Mouse (Mus musculus) left cerebral cortex, adult 9 months (tissue): ENCODE measurements at regions not wholly inside any gene's neighbourhood (a gene's known extent, or its start where the extent isn't known, plus 50 kb on each side); places are given as distances from the start of the nearest gene placed in this dataset.
A peak's percentile ranks its signal among the peaks of the same experiment; 100 is the strongest.

Experiments
- DNase-seq, 2 experiments: peaks; one replicate each; pipeline ENCODE4 v3.0.0; 2022; ENCODE audit warnings: low spot score in 2 of 2

DNA sequence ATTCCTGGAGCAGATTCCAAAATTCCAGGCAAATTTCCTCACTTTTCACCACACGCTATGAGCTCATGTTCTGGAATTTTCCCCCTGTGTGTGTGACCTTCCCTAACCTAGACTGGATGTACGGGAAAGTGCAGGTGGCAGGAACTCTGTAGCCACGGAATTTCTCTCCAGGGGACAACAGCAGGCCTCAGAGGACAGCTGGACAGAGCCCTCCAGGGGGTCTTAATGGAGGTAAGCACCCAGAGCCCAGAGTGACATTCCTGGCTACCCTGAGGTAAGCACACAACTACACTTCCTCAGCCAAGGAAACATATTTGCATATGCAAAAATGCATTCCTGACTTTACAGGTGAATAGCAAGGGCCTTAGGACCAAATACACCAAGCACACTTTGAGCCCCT lies 135.8 kb downstream of the Fam43a start:
- DNase-seq = no peak

DNA sequence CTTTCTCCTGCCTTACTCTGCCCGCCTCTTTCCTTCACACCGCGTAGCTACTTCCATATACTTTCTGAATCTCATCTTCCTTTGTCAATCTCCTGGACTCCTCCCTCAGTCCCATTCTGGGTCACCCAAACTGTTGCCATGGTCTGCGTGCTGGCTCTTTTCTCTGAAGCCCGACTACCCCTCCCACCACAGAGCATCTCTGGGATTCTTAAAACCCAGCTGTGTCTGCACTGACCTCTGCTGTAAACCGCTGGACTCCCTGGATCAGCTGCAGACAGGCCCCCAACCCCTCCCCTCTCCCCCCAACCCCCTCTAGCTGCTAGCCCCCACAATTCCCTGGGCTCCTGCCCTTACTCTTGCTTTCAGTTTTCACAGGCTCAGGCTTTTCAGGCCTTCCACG lies 136.4 kb downstream of the Fam43a start:
- no peak for DNase-seq

DNA sequence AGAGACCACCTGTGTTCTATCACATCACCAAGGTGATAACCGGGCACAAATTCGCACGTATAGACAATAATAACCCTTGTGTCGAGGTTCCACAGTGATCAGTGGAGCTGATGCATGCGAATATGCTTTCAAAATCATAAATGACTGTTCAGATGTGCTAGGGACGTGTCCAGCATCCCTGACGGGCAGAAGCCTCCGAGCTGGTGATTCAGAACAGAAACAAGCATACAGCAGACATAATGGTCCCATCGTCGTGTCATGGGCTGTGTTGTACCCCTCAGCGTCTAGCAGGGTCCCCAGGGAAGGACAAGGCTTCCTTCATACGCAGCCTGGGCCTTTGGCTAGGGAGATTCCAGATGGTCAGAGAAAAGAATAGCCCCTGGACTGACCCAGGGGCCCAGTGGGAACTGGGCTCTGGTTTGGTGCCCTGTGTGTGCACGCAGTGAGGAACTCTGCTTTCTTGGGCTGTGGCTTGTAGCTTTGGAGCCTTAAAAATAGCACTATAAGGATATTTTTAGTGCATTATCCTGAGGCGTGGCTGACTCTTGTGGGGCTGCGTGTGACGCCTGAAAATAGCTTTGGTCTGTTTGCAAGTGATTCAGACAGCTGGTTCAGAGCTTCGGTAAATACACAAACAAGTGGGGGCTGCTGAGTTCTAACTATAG lies 137.3 kb downstream of the Fam43a start:
- DNase-seq = peak; percentile 30 to 49

DNA sequence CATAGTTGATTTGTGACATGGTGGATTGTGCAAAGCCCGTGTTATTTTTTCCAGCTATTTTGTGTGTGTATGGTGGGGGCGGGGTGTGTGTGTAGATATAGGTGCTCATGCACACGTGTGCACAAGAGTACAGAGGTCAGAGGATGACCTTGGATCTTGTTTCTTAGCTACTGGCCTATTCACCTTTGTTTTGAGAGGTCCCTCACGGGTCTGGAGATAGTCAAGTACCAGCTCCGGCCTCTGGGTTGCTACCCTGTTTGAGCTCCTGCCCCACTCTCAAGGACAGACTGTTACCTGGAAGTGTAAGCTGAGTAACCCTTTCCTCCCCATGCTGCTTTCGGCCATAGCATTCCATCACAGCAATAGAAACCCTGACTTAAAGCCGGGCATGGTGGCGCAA lies 138.0 kb downstream of the Fam43a start:
- DNase-seq = no peak

DNA sequence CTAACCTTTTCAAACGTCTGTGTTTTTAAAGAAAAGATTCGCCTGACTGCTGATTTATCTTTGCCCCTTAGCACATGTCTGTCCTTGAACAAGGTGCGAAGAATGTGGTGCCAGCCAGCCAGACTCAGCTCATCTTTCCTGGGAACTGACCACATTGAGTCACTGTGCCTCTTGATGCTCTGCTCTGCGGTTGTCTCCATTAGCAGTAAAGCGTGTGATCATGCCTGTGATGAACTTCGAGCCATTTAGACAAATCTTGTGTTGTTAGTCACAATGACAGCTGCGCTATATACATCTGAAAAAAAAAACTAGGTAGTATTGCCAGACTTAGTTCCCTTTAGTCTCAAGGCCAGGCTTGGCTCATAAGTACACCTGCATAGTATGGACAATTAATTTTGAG lies 140.1 kb downstream of the Fam43a start:
- DNase-seq = no peak

DNA sequence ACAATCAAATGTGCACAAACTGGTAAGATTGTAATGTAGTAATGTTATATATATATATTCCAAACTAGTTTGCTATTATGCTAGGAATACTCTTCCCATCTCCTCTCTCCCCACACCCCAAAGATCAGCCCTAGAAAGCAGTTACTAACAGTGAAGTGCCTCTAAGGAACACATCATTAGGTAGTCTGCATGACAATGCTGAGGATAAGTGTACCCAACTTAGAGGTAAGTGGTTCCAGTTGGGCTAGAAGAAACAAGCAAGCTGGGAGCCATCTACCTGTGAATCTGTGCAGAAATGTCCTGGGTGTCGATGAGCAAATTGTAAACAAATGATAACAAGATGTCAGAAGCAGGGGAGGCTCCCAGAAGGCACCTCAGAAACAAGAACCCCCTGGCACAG lies 141.7 kb downstream of the Fam43a start:
- DNase-seq = no peak

DNA sequence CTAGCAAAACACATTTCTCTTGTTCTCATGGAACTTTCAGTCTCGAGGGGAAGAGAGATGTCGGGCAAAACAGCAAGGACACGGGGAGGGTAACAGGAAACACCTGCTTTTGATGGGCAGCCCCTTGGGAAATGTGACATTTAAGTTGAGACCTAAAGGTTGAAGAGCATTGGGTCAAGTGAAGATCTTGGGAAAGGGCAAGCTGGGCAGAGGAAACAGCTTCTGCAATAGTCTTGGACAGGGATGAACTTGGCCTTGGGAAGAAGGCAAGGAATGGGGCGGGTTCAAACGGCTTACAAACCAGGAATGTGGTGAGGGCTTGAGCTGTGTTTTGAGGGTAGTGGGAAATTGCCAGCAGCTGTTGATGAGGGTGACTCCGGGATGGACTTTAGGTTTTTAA lies 143.0 kb downstream of the Fam43a start:
- DNase-seq = no peak

DNA sequence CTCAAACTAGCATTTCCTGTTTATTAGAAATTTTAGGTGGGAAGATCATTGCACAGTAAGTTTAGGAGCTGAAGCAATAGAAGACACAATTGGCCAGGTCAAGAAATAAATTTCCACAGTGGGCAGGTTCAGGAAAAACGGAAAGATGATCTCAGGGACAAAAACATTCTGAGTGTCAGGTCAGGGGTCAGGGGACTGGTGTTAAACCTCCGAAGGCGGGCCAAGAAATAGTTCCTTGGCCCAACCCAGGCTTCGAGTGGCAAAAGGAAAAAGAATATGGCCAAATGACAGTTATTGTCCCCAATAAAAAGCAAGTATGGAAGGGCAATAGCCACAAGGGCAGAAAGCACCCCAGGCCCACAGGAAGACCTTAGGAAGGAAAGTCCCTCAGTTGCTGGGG lies 144.0 kb downstream of the Fam43a start:
- DNase-seq = no peak

DNA sequence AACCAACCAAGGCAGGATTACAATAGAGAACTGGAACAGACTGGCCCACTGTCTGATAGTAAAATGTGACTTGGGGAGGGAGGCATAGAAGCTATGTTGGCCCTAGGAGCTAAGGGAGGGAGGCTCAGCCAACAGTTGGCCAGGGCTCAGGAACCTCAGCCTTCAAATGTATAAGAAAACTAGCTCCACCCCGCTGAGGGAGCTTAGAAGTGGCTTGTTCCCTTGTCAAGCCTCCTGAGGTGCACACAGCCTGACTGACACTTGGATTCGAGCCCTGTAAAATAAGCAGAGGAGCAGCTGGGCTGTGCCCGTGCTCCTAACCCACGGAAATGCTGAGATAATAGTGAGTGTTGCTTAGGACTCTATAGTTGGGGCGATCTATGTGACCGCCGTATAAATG lies 144.7 kb downstream of the Fam43a start:
- no peak for DNase-seq

DNA sequence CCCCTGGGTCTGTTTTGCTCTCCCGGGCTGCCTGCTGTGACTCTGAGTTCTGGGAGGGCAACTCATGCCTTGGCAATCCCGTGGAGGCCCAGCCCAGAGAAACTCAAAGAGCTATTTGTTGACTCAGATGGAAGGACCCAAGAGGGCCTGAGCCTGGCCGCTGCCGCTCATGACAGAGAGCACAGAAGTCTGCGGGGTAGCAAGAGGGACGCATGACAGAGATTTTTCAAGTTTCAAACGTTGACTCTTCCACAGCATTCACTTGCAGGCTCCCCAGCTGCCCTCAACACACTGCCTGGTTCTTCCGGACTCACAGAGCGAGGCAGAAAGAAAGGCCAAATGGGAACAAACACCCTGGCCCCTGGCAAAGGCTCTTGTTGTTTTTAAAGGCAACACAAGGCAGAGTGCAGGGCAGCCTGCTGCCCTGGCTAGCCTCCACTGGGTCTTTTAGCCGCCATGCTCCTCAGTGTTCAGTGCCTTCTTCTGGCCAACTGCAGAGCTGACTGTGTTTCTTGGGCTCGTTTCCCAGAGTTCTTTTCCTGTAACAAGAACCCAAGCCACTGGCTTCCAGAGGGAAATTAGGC lies 146.2 kb downstream of the Fam43a start:
- peak in 1 of 2 experiments; percentile 44 for DNase-seq

DNA sequence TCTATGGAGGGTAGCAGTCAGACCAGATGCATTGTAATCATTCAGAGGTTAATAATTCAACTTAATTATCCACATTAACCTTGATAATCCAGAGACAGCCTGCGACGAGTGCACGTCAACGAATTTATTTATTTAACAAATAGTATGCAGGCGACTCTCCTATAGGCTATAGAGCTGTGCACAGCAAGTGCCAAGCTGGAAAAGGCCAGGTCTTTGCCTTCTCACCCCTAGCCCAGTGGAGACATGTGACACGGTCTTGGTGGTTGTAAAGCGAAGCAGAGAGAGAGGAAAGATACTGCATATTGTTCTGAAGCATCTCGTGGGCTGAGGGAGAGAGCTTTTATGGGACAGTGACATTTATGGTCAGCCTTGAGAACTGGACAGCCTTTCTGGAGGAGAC lies 146.7 kb downstream of the Fam43a start:
- DNase-seq = no peak

DNA sequence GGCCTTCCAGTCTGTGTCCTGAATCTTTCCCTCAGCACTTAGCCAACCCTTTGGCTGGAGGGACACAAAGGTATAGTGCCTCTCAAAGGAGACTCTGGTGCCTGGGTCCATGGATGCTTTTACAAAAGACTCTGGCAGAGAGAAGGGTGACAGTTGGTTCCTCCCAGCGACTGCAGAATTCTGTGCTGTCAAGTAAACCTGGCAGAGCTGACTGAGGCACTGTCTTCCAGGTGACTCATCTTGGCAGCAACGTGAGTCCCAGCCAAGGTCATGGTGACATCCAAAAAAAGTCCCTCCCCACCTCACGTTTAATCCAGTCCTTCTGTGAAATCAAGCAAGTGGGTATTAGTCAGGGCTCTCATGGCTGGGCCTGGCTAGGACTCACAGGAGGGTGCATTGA lies 150.3 kb downstream of the Fam43a start:
- DNase-seq = no peak

DNA sequence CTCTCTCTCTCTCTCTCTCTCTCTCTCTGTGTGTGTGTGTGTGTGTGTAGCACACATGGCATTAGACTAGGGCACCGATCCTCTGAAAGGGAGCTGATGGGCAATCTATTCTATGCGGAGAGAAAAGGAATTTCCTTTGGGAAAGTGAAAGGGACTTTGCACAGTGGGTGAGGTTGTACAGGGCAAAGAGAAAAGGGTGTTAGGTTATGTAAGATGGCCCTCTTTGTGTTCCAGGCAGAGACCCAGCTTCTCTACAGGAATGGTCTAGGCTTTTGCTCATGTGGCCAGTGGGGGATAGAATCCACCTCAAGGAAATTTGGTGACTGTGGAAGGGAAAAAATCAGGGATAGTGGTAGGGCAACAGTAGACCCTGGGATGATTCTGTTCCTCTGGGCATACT lies 156.2 kb downstream of the Fam43a start:
- DNase-seq = no peak

DNA sequence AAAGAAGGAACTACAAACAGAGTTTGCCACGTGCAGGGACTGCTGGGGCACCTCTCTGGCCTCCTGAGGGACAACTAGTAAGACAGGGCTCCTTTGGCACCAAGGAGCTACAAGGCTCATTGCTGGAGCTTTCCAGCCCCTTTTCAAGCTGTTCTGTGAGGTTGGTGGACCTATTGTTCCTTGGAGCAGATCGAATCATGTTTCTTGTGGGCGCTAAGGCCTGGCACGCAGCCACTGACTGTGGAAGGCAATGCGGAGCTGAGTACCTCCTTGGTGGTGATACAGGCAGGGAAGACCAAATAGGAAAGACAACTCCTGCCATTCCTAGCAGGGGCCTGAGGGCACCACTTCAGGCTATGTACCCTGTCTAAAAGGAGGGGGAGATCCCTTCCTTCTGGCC lies 157.2 kb downstream of the Fam43a start:
- peak in 1 of 2 experiments; percentile 25 for DNase-seq

DNA sequence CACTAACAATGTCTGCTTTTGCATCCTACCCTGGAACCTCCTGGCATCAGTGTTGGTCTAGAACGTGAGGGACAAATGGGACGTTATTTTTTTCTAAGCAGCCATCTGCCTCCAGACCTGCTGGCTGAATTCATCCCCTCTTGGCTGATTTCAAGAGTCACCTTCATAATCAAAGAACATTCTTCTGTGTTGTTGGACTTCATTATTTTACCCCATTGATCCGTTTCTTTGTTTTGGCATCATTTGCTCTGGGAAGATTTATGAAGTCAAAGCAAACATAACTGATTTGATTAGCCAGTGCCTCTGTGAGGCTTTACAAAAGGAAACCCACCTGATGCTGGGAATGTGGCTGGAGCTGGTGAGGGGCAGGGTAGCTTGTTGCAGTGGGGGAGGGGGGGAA lies 158.0 kb downstream of the Fam43a start:
- no peak for DNase-seq

DNA sequence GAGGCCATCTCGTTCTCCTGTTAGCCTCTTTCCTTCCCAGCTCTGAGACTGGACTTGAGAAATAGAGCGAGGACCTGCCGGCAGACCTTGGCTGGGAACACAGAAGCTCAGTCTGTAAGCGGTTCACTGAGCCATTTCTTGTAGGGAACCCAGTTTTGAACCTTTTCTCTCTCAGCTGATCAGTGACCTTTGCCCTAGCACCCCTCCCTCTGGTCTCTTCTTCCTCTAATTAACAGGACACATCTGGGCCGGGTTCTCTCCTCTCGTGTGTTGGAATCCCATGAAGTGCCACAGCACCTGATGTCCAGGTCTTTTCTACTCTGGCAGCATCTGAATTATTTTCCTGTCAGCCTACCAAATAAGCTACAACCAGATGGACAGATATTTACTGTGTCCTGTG lies 158.5 kb downstream of the Fam43a start:
- no peak for DNase-seq

DNA sequence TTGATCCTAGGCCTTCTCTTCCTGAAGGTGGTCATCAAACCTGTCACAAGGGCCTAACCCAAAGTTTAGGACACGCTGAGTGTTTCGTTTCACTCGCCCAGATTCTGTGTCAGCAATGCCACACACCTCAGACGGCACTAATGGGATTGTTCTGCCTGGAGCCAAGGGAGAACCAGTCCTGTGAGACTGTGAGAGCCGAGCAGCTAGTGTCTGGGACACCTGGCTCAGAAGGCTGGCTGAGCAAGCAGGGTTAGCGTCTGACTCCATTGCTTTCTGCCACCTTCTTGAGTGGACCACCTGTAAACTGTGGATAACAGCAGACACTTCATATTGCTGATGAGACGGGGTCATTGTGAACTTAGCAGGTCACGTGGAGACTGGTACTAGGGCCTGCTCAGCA lies 160.0 kb downstream of the Fam43a start:
- no peak for DNase-seq

DNA sequence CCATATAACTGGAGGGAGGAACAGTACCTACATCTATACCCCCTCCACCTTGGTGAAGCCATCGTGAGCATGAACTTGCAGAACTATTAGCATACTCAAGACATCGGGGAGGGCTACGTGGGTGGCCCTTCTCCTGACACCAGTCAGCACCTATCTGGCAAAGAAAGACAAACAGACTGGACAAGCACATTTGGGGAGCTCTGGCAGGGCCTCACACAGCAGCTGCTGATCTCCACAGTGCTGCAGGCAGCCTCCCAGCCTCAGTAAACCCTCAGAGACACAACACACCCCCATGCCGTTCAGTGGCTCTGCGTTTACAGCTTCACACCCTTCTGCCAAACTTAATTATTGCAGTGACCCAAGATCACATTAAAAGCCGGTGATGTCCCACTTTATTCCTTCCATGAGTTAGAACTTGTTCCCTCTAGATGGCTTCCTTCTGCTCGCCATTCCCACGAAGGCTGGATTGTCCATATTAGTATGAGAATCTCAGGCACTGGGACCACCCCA lies 161.7 kb downstream of the Fam43a start:
- no peak for DNase-seq

DNA sequence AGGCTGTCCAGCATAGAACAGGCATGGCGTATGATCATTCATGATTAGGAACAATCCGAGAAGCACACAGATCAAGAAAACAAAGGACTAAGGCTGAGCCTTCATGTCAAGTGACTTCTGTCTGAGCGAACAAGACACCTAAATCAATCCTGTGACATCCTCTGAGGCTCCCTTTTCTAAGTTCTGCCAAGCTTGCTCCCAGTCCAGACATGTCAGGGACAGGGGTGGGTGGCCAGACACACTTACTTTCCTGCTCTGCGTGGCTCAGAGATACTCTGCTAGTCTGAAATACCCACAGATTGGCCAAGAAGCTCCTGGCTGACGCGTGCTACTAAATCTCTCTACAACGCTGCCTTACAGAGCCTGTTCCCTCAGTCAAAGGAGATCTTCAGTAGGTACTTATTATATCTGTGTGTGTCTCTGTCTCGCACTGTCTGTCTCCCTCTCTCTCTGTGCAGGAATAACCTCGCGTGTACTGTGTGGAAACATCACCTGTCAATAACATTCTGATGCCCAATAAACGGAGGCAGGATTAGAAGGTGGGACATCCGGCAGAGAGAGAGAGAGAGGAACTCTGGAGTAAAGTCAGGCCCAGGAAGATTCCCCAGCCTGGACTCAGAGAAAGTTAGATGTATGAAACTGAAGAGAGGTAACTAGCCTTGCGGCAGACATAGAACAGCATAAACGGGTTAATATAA lies 163.5 kb downstream of the Fam43a start:
- DNase-seq = no peak

DNA sequence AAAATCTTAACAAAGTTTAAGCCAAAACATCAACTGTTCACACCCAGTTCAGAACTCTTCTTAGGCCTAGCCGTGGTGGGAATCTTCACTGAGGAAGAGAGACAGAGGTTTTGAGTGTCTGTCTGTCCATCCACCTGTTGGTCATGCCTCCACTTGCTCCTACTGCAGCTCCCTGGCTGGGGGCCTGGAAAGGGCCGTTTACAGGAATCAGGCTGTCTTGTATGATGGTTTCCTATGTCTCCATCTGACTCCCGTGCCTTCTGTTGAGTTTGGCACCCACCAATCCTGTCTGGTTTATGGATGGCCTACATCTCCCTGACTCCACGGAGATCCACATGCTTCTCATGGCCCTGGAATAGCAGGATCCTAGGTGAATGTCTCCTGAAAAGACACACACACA lies 166.1 kb downstream of the Fam43a start:
- no peak for DNase-seq

DNA sequence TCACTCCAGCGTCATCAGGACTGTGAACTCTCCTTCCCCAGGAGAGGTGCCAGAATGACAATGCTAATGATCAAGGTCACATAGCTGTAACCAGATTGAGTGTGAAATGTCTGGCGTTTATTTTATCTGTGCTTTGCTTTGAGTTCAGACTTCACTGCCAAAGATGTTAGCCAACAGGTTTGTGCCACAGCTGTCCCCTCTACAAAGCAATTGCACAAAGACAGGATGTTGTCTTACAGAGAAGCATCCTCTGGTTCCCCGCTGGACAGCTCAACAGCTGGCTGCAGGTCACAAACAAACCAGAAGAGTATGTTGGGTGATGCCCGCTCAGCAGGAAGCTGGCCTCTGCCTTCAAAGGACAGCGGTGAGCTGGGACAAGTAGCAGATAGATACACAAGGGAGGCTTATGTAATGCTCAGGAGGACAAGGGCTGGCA lies 169.5 kb downstream of the Fam43a start:
- DNase-seq = no peak

DNA sequence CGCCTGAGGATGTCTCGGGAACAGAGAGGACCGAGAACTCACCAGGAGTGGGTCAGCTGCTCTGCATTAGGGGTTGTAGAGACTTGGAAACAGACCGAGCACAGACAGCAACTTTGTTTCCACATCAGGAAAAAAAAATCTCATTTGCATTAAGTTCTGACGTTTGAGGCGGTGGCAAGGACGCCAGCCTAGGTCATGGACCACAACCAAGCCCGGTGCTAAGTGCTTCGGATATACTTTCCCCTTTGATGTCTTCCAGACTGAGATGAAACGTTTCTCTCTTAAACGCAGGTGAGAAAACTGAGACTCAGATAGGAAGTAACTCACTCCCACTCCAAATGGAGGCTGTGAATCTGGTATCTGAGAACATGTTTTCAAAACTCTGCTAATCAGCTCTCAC lies 169.9 kb downstream of the Fam43a start:
- DNase-seq = no peak

DNA sequence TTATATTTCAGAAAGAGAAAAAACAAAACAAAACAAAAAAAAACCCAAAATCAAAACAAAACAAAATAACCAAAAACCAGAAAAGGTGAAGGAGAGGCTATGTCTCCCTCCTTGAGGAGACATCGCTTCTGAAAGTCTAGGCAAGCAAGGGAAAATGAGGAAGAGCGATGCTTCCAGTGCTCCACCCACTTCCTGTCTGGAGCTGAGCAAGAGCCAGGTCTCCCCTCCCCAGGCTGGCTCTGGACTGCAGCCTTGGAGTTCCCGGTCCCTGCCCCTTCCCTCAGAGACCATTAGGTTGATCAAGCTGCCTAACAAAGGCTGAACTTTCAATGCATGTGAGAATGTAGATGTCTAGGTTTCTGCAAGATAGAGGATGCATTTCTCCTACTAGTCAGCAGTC lies 173.3 kb downstream of the Fam43a start:
- no peak for DNase-seq
